26 mouse cellular contexts compared by ENCODE assay signal in genomic region chr15:25797888-25798287, GRCm38 (mm10).
"Had no signal": no experiment of that assay in that cellular context is flagged by ENCODE, and none has a peak within 500 bp of the region (broad histone marks: within the 10 kb centered on the region; RNA-seq: fewer than 3 reads in every experiment).

No protein-coding gene starts in this region.

- H3K27me3 ChIP-seq: heart, embryonic 12.5 days; heart, embryonic 13.5 days; heart, embryonic 15.5 days; hindbrain, embryonic 12.5 days; hindbrain, embryonic 13.5 days; hindbrain, embryonic 15.5 days; intestine, embryonic 15.5 days; kidney, embryonic 15.5 days had no signal

- H3K4me3 ChIP-seq: heart, embryonic 10.5 days; heart, embryonic 12.5 days; heart, embryonic 13.5 days; heart, embryonic 15.5 days; hindbrain, embryonic 10.5 days; hindbrain, embryonic 12.5 days; hindbrain, embryonic 13.5 days; hindbrain, embryonic 15.5 days; intestine, embryonic 15.5 days; kidney, embryonic 15.5 days; layer of hippocampus, adult 2 months had no signal

- H3K4me2 ChIP-seq: heart, embryonic 11.5 days; heart, embryonic 12.5 days; heart, embryonic 13.5 days; heart, embryonic 15.5 days; hindbrain, embryonic 12.5 days; hindbrain, embryonic 13.5 days; hindbrain, embryonic 14.5 days; hindbrain, embryonic 15.5 days; intestine, embryonic 15.5 days; kidney, embryonic 15.5 days had no signal

- H3K27ac ChIP-seq: heart, embryonic 10.5 days; heart, embryonic 13.5 days; heart, embryonic 15.5 days; hindbrain, embryonic 10.5 days; hindbrain, embryonic 12.5 days; hindbrain, embryonic 13.5 days; hindbrain, embryonic 14.5 days; hindbrain, embryonic 15.5 days; hindbrain, postnatal 0 days; intestine, embryonic 15.5 days; kidney, embryonic 15.5 days; kidney, postnatal 0 days; layer of hippocampus, adult 2 months had no signal

- DNase-seq: heart, postnatal 10 days; heart, postnatal 14 days; heart, postnatal 36 days; heart, postnatal 4 days; kidney, adult 18-20 months; kidney, postnatal 10 days; kidney, postnatal 14 days; kidney, postnatal 25 days; kidney, postnatal 4 days; layer of hippocampus, adult 9-11 months; layer of hippocampus, postnatal 36 days had no signal
